Mouse (Mus musculus) splenic B cell, adult 2 months (primary cell): ENCODE measurements around the gene Nxf1.
"Not testable (repeated sequence)": the region's sequence is repeated elsewhere in the genome, so short reads cannot be mapped to it uniquely, and the experiment has no call there.

Source experiments
- DNase-seq: peaks from one replicate; pipeline ENCODE4 v3.0.0-alpha.2; 2011; ENCODE audit warnings: low read depth, low spot score
- H3K27me3 ChIP-seq: 2 replicates; pipeline ENCODE4 v1.6.1; 2012; ENCODE audit warnings: mild to moderate bottlenecking, low read length, moderate library complexity, mixed read lengths; ENCODE audit not compliant: control insufficient read depth, poor library complexity, insufficient read depth, severe bottlenecking
- H3K36me3 ChIP-seq: 2 replicates; pipeline ENCODE4 v1.6.1; 2012; ENCODE audit warnings: mild to moderate bottlenecking, low read length, moderate library complexity, mixed read lengths; ENCODE audit not compliant: control insufficient read depth, poor library complexity, insufficient read depth, severe bottlenecking

Nxf1 gene

DNA sequence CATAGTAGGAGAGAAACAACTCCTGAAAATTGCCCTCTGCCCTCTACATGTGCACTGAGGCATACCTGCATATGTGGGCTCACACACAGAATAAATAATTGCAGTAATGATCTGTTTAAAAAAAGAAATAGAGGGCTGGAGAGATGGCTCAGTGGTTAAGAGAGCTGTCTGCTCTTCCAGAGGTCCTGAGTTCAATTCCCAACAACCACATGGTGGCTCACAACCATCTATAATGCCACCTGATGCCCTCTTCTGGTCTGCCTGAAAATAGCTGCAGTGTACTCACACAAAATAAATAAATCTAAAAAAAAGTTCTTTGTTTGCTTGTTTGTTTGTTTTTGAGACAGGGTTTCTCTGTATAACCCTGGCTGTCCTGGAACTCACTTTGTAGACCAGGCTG, 37.8 kb upstream of the Nxf1 start:
- peak; percentile 47 for DNase-seq
- not testable (repeated sequence) for H3K36me3 ChIP-seq, H3K27me3 ChIP-seq

DNA sequence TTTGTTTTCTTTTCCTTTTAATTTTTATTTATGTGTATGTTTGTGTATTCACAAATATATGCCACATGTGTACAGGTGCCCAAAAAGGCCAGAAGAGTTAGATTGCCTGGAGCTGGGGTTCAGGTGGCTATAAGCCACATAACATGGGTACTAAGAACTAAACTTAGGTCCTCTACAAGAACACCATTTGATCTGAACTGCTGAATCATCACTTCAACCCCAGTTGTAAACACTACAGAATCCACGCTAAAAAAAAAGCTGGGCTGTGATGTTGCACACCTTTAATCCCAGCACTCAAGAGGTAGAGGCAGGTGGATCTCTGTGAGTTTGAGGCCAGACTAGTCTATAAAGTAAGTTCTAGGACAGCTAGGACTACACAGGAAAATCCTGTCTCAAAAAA, 35.5 kb upstream of the Nxf1 start:
- no peak for DNase-seq
- Histone ChIP-seq H3K27me3 (no peaks in the 10 kb centered on the region), H3K36me3 (peaks cover 6% of the 10 kb centered on the region)

DNA sequence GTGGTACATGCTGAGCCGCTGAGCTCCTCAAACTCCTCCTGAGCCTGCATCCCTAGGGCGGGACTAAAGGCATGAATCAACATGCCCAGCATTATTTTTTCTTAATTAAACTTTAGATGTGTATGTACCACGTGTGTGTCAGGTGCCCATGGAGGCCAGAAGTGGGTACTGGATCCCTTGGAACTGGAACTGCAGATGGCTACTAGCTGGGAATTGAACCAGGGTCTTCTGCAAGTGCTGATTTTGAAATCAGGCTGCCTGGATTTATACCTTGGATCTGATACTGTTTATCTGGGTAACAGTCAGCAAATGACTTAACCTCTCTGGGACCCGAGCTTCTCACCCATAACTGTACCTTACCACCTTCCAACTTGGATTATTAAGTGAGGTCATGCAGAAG, 34.9 kb upstream of the Nxf1 start:
- DNase-seq = no peak
- Histone ChIP-seq H3K27me3 (no peaks in the 10 kb centered on the region), H3K36me3 (peaks cover 8% of the 10 kb centered on the region)

DNA sequence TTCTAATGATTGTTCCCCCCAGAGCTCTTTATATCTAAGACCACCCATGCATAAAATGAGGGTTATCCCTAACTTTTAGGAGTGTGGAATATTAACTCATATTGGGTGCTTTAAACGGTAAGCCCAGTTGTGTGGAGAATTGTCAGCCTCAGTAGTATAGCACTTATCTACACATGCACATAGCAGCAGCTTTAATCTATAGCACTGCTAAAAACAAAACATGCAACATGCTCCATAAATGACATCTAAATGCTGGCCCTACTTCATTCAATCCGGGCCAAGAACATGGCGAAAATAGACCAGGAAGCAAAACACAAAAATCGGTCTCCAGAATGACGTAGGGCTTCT, 34.3 kb upstream of the Nxf1 start:
- H3K27me3 ChIP-seq = no peaks in the 10 kb centered on the region
- no peak for DNase-seq
- H3K36me3 ChIP-seq = peaks cover 10% of the 10 kb centered on the region

DNA sequence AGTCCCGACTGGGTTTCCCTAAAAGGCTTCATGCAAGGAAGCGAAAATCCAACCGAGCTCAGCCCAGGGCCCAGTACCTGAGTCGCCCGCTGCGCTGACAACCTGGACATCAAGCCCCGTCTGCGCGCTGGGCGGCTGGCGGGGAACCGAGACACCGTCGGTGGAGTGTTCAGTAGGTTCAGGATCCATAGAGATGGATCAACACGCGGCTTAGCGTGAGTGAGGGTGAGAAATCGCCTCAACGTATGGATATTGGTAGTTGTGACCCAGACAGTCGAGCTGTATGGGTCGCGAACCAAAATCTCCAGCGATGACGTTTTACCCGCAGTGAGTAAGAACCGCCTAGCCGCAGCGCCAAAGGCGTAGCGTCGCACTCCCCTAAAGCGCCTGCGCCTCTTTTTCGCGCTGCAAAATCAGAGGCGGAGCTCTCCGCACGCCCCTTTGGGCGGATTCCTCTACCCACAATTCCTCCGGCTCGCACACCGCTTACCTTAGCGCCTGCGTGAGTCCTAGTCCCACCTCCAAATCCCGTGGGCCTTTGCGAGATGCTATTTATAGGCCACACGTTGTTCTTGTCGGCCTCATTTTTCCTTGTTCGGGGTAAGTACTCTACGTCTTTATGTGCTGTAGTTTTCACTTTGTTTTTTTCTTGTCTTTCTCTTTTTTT, 33.8 kb upstream of the Nxf1 start, which contains the start of gene Slc3a2:
Slc3a2 (minus strand) TSS at position 463 of the 667 bp plus-strand sequence.
- peak; percentile 99 for DNase-seq
- H3K36me3 ChIP-seq = peaks cover 10% of the 10 kb centered on the region
- H3K27me3 ChIP-seq = no peaks in the 10 kb centered on the region

DNA sequence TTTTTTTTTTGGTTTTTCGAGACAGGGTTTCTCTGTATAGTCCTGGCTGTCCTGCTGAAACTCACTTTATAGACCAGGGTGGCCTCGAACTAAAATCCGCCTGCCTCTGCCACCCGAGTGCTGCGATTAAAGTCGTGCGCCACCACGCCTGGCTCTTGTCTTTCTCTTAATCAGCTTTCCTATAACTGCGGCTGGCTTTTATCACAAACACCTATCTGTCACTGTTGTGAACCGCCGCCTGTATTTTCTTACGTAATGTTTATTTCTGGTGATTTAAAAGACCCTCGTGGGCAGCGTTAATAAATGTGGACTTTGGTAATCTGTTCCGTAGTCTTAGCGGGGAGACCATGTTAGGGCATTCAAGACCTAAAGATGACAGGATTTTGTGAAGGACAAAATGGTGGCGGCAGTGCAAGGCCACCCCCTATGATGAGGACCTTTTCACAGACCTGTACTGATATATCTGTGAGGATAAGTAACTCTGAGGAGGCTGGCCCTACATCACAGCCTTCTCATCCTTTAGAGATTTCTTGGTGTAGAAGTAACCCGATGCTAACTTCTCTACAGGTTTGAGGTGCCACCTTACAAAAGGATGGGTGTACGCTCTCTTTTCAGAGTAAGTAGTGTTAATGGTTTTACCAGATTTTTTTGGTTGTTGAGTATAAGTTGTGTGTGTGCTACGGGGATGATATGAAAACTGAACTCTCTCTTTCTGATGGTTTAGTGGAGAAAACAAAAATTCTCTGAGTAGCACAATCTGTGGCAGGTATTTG, 33.1 kb upstream of the Nxf1 start:
- H3K27me3 ChIP-seq = no peaks in the 10 kb centered on the region
- DNase-seq = peak; percentile 45
- H3K36me3 ChIP-seq = peaks cover 10% of the 10 kb centered on the region

DNA sequence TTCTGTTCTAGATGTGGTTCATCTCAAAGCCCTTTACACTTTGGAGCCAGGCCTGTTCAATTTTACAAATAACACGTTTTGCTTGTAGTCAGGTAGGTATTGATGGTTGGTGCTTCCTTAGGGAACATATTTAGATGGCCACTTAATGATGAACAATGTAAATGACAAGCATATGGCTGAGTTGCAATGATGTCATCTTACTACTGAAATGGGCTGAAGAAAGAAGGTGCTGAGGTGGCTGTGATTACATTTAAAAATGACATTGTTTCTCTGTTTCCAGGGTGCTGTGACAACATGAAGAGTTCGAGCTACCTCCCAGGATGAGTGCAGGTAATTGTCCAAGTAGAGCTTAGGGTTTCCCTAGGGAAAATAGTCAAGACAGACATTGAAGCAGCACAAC, 32.5 kb upstream of the Nxf1 start:
- no peak for DNase-seq
- peaks cover 10% of the 10 kb centered on the region for H3K36me3 ChIP-seq

DNA sequence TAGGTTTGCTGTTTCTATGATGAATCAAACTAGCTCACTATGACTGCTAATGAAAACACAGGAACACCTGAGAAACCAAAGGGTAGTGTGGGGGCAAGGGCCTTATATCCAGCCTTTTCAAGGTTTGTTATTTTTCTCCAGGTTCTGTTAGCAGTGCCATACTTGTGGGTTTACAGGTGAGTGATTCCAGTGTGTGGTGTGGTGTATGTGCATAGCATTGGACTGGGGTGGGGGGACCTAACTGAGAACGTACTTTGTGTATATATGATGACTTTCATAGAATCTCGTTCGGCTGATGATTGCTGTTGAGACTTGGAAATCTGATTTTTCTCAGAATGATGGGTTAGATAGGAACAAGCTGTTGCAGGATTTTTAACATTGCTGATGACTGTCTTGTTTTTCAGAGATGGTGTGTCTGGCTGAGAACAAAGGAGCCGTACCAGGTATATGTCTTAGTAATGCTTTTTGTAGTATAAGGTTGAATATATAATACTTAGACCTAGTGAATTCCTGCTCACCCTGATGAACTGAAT, 31.7 kb upstream of the Nxf1 start:
- Histone ChIP-seq H3K36me3 (peaks cover 10% of the 10 kb centered on the region), H3K27me3 (no peaks in the 10 kb centered on the region)
- no peak for DNase-seq

More for the DNA sequence above, 32.5 kb upstream of the Nxf1 start:
- H3K27me3 ChIP-seq = no peaks in the 10 kb centered on the region

DNA sequence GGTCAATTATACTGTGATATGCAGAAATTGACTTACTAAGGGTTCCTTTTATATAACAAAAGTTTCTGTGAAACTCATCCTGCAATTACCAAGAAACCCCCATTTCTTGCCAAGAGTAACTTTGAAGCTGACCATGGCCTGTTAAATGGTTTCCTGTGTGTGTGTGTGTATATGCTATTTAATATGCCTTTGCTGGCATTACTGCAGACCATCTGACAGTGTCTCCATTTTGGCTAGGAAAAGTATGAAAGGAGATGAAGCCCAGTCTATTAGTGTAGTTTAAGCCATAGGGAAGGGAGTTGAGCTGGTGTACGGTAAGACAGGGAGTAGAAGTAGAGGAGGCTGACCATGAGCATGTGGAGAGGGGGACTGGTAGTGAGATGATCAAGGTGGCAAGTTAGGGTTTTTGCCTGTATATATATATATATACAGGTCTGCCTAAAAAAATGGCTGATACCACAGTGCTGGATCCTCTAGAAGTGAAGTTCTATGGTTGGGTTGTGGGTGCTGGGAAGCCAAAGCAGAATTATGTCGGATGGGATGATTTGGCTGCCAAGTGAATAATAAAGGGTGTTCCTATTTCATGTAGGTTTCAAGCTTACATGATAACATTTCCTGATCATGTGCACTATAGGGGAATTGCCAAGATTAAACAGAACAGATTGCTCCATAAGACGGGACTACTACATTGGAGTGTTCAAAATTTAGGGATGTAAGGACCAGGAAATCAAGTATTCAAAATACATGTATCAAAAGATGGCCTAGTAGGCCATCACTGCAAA, 30.1 kb upstream of the Nxf1 start:
- Histone ChIP-seq H3K27me3 (no peaks in the 10 kb centered on the region), H3K36me3 (peaks cover 10% of the 10 kb centered on the region)
- DNase-seq = no peak

DNA sequence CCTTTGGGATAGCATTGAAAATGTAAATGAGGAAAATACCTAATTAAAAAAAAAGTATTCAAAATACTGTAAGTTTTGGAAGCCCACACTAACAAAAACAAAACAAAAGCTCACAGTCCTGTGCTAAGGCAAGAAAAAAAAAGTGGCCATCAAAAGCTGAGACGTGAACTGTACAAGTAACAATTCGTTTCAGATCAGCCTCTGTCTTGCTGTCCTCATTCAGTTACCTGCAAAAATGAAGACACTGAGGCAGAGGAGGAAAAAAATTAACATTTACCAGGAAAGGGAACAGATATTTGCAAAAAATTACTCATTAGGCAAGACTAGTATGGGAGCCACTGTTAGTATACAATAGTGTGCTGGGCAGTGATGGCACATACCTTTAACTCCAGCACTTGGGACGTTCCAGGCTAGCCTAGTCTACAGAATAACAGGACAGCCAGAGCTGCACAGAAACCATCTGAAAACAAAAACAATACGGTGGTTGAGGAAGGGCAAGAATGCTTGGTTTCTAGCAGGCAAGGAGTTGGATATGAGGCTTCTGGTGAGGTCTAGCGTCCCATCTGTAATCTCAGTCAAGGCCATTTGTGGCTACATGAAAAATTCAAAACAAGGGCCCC, 29.3 kb upstream of the Nxf1 start:
- no peak for DNase-seq
- H3K36me3 ChIP-seq = peaks cover 10% of the 10 kb centered on the region
- no peaks in the 10 kb centered on the region for H3K27me3 ChIP-seq

DNA sequence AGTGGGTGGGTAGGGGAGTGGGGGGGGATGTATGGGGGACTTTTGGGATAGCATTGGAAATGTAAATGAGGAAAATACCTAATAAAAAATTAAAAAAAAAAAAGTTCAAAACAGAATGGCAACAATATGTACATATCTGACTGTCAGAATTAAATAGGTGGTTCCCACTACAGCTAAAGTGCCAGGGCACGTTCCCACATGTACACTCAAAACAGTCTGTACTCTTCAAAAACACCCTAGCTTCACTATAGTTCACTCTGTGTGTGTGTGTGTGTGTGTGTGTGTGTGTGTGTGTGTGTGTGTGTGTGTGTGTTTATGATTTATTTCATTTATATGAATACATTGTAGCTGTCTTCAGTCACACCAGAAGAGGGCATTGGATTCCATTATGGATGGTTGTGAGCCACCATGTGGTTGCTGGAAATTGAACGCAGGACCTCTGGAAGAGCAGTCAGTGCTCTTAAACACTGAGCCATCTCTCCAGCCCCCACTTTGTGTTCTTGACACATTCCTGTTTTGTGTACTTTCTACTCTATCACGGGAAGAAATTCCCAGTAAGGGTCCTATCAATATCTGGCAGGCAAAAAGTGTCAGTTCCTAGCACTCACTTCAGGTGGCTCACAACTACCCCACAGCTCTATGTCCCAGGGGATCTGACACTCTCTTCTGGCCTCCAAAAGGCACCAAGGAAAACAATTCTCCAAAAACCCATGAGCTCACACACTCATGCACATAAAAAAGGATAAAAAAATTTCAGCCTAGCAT, 28.4 kb upstream of the Nxf1 start:
- not testable (repeated sequence) for H3K27me3 ChIP-seq, DNase-seq, H3K36me3 ChIP-seq

DNA sequence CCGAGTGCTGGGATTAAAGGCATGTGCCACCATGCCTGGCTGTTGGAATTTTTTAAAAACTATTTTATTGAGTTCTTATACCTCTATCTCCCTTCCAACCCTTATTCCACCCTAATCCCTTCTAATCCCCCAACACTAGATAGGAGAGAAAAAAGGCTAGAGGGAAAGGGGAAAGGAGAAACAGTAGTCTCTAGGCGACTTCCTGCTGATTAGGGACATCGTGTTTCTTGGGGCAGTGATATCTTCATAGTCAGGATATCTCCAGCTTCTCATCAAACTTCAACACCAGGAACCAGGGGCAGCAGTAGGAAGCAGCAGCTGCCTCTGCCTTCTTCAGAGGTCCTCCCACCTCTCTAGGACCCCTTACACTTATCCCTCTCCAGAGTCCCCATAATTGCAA, 22.5 kb upstream of the Nxf1 start:
- no peak for DNase-seq
- Histone ChIP-seq H3K36me3 (peaks cover 4% of the 10 kb centered on the region; the same call in 1 of the 2 replicates), H3K27me3 (no peaks in the 10 kb centered on the region)

DNA sequence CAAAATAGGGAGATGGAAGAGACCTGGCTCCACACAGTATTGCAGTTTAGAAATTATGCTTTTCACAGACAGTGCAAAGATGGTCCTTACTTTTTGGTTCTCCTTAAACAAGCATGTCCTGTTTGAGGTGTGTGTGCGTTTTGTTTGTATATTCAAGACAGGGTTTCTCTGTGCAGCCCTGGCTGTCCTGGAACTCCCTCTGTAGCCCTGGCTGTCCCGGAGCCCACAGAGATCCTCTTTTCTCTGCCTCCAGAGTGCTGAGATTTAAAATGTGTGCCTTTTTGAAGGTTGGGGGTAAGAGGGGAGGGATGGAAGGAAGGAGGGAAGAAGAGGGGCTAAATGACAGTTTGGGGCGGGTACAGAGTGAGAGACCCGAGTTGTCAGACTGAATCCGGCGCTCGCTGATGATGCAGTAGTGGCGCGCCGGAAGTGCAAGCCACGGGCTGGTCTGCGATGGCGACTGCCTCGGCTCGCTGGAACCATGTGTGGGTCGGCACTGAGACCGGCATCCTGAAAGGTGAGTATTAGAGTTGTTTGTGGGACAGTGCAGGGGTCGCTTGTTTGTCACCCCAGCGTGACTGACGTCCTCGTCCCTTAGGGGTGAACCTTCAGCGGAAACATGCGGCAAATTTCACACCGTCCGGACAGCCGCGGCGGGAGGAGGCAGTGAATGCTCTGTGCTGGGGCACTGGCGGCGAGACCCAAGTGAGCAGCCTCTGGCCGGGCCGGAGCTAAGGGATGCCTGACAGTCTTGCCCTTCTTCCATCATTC, 21.3 kb upstream of the Nxf1 start, which contains the start of gene Wdr74:
Wdr74 (plus strand) TSS at position 439 of the 771 bp plus-strand sequence.
- no peaks in the 10 kb centered on the region for H3K27me3 ChIP-seq
- DNase-seq = peak; percentile 91

More for the DNA sequence above, 21.3 kb upstream of the Nxf1 start, which contains the start of gene Wdr74:
- peaks cover 13% of the 10 kb centered on the region; the same call in 1 of the 2 replicates for H3K36me3 ChIP-seq
